Mouse (Mus musculus) intestine, embryonic 16.5 days (tissue): ENCODE data around the gene Trp73. TPM values are rescaled to one million over a fixed set of nuclear protein-coding genes. Genes with fewer than 3 reads are reported as not detected.
A peak's percentile ranks its signal among the peaks of the same experiment; 100 is the strongest.

Experiments
- ATAC-seq: fragments of 200-750 bp; cut with Nextera tagmentation; 2 replicates; pipeline ENCODE4 v1.8.0; 2017; ENCODE audit warnings: moderate TSS enrichment, moderate library complexity
- H3K27ac ChIP-seq: fragments of 300-500 bp; sonication (generic); 2 replicates; pipeline ENCODE4 v1.5.1; 2014; ENCODE audit warnings: mild to moderate bottlenecking, low read length
- H3K27me3 ChIP-seq: fragments of 300-500 bp; sonication (generic); replicated peaks from 2 replicates; pipeline ENCODE4 v1.6.1; 2014; ENCODE audit warnings: low read length, control low read depth, mixed read lengths; ENCODE audit not compliant: control insufficient read depth, insufficient read depth
- H3K36me3 ChIP-seq: fragments of 300-500 bp; sonication (generic); 2 replicates; pipeline ENCODE4 v1.6.1; 2014; ENCODE audit warnings: low read length, control low read depth; ENCODE audit not compliant: control insufficient read depth, insufficient read depth
- H3K4me1 ChIP-seq: fragments of 300-500 bp; sonication (generic); 2 replicates; pipeline ENCODE4 v1.6.1; 2014; ENCODE audit warnings: low read length, control low read depth, mixed read lengths; ENCODE audit not compliant: control insufficient read depth, insufficient read depth
- H3K4me2 ChIP-seq: fragments of 300-500 bp; sonication (generic); 2 replicates; pipeline ENCODE4 v1.6.1; 2014; ENCODE audit warnings: low read depth, low read length, control low read depth
- H3K4me3 ChIP-seq: fragments of 300-500 bp; sonication (generic); 2 replicates; pipeline ENCODE4 v1.5.1; 2014; ENCODE audit warnings: mild to moderate bottlenecking, low read length
- H3K9ac ChIP-seq: fragments of 300-500 bp; sonication (generic); 2 replicates; pipeline ENCODE4 v1.6.1; 2014; ENCODE audit warnings: low read depth, low read length
- H3K9me3 ChIP-seq: fragments of 300-500 bp; sonication (generic); 2 replicates; pipeline ENCODE4 v1.6.1; 2016; ENCODE audit warnings: low read length, control low read depth; ENCODE audit not compliant: control insufficient read depth
- WGBS: fragments of 180-500 bp; shearing (Covaris S2); extraction: QIAGEN DNeasy Blood & Tissue Kit; methylation state at CpG from one replicate; pipeline ENCODE4 v1.1.7; 2014; 5-methylcytosine and 5-hydroxymethylcytosine counted together
- polyA plus RNA-seq: library from polyadenylated mRNA; unstranded; fragments of >200 nt; fragmentation: Nextera tagmentation; extraction: Ambion mirVana; gene quantifications from 2 replicates; pipeline ENCODE4 v1.2.1, GENCODE M21; 2015

Trp73 gene
- polyA plus RNA-seq, 1 experiment from 2014 or later: 0.12 TPM

DNA sequence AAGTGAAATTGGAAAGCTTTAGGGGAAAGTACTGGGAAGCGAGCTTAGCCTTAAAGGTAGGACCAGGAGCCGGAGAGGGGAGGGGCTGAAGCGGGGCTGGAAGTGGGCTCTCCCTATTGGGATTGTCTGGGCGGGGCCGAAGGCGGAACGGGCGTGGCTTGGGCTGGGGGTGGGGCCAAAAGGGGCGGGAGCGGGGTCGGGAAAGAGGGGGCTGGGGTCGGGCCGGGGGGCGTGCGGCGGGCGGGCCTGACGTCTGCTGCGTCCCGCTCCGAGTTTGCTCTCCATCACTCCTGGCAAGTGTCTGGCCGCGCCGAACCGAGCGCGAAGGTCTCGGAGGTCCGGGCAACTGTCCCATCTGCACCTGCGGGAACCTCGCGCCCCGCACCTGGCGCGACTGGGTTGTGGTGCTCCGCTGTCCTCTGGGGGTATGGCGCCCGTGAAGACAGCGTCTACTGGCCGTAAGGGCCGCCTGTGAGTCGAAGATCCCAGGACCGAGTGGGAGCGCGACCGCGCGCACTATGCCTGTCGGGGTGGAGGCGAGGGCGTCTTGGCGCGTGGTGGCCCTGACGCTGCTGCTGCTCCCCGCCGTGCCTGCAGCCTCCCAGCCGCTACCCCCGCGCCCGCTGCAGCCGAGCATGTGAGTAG, 30.6 kb upstream of the Trp73 start, which contains the start of gene Megf6:
TSS of gene Megf6 (plus strand) at position 225 of the 645 bp plus-strand sequence.
- peak within 1 kb of the TSS; percentile 93 for H3K4me2 ChIP-seq
- no peak within 1 kb of the TSS for H3K27ac ChIP-seq
- peaks cover 42% of the 10 kb centered on the region for H3K27me3 ChIP-seq
- WGBS: under 1% methylated on average over 60 of the region's 61 CpGs
- peak within 1 kb of the TSS; percentile 54 for H3K4me3 ChIP-seq
- H3K4me1 ChIP-seq: peaks cover 11% of the 10 kb centered on the region; the same call in 1 of the 2 replicates
- no peaks in the 10 kb centered on the region for H3K36me3 ChIP-seq
- peak; percentile 77 for ATAC-seq
- H3K9me3 ChIP-seq: no peaks in the 10 kb centered on the region
- H3K9ac ChIP-seq: peak within 1 kb of the TSS; percentile 61

DNA sequence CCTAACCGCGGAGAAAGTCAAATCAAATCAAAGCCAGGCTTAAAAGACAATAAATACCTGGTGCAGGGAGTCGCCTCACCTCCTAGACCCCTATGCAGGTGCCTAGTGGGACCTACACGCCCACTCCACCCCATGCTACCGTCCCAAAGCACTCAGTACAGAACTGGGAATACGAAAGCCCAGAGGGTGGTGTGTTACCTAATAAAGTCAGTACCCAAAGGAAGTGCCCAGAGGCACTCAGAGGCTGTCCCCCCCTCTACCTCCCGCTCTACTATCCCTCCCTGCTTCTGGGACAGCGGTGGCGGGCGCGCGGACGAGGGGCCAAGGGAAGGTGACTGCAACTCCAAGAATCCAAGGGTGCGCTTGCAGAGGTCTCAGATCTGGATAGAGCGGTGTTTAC, 30.0 kb upstream of the Trp73 start:
- Histone ChIP-seq H3K4me1 (peaks cover 11% of the 10 kb centered on the region; the same call in 1 of the 2 replicates), H3K4me3 (peak overlapping the region; percentile 54), H3K4me2 (peak overlapping the region; percentile 93), H3K36me3 (no peaks in the 10 kb centered on the region), H3K27me3 (peaks cover 42% of the 10 kb centered on the region), H3K9me3 (no peaks in the 10 kb centered on the region), H3K27ac (no peak overlapping the region), H3K9ac (peak overlapping the region; percentile 61; the same call in 1 of the 2 replicates)
- WGBS: 1% methylated on average over 15 of the region's 15 CpGs
- peak; percentile 19 for ATAC-seq

DNA sequence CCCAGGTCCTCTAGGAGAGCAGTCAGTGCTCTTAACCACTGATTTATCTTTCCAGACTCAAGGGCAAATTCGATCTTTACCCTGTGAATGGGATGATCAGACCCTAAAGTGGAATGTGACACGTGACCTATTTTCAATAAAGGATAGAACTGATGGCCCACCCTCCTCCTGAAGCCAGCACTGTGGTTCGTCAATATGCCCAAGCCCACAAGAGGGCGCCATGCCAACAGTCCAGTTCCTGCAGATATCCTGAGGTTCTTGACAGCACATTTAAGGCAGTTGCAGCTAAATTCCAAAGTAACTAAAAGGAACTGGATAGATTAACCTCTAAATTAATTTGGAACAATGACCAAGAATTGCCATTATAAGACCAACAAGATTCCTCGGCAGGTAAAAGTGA, 27.0 kb upstream of the Trp73 start:
- Histone ChIP-seq H3K9me3 (no peaks in the 10 kb centered on the region), H3K9ac (no peak overlapping the region), H3K4me1 (peaks cover 10% of the 10 kb centered on the region; the same call in 1 of the 2 replicates), H3K4me3 (no peak overlapping the region), H3K27ac (no peak overlapping the region), H3K36me3 (no peaks in the 10 kb centered on the region), H3K27me3 (peaks cover 36% of the 10 kb centered on the region), H3K4me2 (no peak overlapping the region)
- ATAC-seq: no peak
- 27% methylated on average over 5 of the region's 5 CpGs for WGBS

DNA sequence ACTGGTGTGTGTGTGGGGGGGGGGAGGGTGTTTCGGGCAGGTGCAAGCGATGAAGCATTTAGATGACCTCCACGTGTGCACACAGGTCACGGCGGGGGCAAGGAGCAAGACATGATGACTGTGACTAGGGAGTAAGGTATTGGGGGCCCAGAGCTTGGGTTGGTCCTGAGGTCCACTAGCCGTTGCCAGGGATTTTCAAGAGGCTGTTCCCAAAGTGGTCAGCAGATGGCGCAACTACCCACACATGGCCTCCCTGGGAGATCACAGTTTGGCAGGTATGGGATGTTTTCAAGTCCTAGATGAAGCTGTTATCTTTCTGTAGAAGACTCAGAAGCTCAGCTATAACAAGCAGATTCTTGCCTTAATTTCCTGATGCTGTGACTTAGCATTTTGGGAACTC, 23.3 kb upstream of the Trp73 start:
- H3K27me3 ChIP-seq: no peaks in the 10 kb centered on the region; the same call in 1 of the 2 replicates
- WGBS: 18% methylated on average over 7 of the region's 7 CpGs
- no peaks in the 10 kb centered on the region for H3K9me3 ChIP-seq
- no peak overlapping the region for H3K4me2 ChIP-seq
- H3K27ac ChIP-seq: no peak overlapping the region
- H3K4me1 ChIP-seq: peaks cover 16% of the 10 kb centered on the region
- no peaks in the 10 kb centered on the region; the same call in 1 of the 2 replicates for H3K36me3 ChIP-seq
- H3K9ac ChIP-seq: no peak overlapping the region
- no peak overlapping the region for H3K4me3 ChIP-seq
- no peak for ATAC-seq

DNA sequence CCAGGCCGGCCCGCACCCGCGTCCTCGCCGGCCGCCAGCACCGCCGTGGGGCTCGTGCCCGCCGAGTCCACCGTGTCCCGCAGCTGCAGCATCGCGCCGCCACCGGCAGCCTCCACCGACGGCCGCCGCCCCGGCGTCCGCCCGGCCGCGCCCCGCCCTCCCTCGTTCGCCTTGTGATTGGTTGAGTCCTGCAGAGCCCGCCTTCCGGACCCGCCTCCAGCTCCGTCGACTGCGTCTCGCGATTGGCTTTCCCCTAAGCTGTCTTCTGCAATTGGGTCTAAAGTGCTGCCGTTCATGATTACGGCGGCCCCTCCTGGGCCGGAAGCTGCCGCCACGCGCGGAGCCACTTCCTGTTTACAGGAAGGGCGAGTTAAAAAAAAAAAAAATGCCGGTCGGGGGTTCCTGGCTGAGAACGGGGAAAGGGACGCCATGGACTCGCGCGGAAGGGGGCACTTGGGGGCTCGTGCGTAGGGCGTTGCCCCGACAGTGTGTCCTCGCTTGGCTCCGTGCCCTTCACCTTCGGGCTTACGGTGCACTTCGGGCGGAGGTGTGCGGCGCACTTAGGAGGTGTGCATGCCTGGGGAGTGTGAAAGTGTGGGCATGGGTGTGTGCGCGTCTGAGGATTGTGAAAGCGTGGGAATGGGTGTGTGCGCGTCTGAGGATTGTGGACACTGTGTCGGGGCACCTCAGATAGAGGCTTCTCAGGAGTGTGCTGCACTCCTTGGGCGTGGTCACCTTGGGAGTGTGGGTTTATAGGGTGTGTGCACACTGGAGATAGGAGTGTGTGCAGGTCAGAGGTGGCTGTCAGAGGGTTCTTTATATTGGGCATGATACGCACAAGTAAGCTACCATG, 20.8 kb upstream of the Trp73 start, which contains the start of gene Tprgl:
TSS of gene Tprgl (minus strand) at position 129 of the 853 bp plus-strand sequence.
- peaks cover 16% of the 10 kb centered on the region for H3K4me1 ChIP-seq
- H3K9me3 ChIP-seq: no peaks in the 10 kb centered on the region
- peak within 1 kb of the TSS; percentile 77 for H3K4me2 ChIP-seq
- H3K4me3 ChIP-seq: peak within 1 kb of the TSS; percentile 92
- no peaks in the 10 kb centered on the region for H3K27me3 ChIP-seq
- H3K36me3 ChIP-seq: peaks cover 6% of the 10 kb centered on the region
- WGBS: under 1% methylated on average over 72 of the region's 75 CpGs
- H3K27ac ChIP-seq: peak within 1 kb of the TSS; percentile 59
- H3K9ac ChIP-seq: peak within 1 kb of the TSS; percentile 82
- peak; percentile 98 for ATAC-seq

DNA sequence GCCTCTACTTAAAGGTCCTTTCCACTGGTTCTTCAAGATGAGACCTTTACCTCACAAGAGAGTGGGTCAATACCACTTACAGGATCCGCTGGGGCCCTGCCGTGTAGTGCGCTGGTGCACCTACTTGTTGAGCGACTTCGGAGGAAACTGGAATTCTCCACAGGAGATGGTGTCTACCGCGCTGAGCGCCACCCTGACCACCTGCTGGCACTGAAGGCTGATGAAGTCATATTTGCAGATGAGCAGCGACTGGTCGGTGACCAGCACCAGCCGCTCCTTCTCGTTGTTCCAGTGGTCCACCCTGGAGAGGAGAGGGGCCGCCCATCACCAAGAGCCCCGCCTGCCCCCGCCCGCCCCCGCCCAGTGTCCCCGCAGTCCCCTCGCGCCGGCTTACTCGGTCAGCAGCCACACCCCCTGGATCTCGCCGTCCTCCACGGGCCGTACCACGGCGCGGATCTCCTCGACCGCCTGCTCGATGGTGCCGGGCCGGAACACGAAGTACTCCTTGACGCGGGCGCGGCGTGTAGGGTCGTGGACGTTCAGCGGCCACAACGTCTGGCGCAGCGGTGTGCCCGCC, 20.0 kb upstream of the Trp73 start:
- peaks cover 16% of the 10 kb centered on the region for H3K4me1 ChIP-seq
- ATAC-seq: peak; percentile 56
- H3K27ac ChIP-seq: peak overlapping the region; percentile 59
- 1% methylated on average over 44 of the region's 47 CpGs for WGBS
- peak overlapping the region; percentile 77 for H3K4me2 ChIP-seq
- H3K27me3 ChIP-seq: no peaks in the 10 kb centered on the region
- H3K9ac ChIP-seq: peak overlapping the region; percentile 82
- H3K4me3 ChIP-seq: peak overlapping the region; percentile 92
- no peaks in the 10 kb centered on the region for H3K9me3 ChIP-seq
- H3K36me3 ChIP-seq: peaks cover 6% of the 10 kb centered on the region

DNA sequence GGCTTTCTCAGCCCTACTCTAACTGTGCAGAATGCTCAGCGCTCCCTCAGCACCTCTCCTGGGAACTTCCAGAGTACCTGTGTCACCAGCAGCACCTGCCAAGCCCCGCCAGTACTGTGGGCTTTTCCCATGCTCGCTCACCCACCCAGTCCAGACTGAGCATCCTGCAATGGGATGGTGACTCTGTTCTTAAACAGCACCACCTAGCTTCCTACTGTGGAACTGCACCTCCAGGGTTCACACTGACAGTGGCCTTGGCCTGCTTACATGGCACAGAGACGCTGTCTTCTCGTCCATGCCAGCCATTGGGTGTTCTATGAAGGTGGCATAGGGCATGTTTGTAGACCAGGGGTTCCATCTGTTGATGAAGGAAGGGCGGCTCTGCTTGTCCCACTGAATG, 19.0 kb upstream of the Trp73 start:
- WGBS: 13% methylated on average over 6 of the region's 6 CpGs
- 0 out of 2 replicates have a peak, but pooled peaks have one; percentile 6 for ATAC-seq
- peaks cover 6% of the 10 kb centered on the region for H3K36me3 ChIP-seq
- H3K4me3 ChIP-seq: no peak overlapping the region
- H3K9me3 ChIP-seq: no peaks in the 10 kb centered on the region
- H3K4me1 ChIP-seq: peaks cover 16% of the 10 kb centered on the region
- H3K27ac ChIP-seq: no peak overlapping the region
- no peak overlapping the region for H3K4me2 ChIP-seq
- no peaks in the 10 kb centered on the region for H3K27me3 ChIP-seq
- no peak overlapping the region for H3K9ac ChIP-seq

DNA sequence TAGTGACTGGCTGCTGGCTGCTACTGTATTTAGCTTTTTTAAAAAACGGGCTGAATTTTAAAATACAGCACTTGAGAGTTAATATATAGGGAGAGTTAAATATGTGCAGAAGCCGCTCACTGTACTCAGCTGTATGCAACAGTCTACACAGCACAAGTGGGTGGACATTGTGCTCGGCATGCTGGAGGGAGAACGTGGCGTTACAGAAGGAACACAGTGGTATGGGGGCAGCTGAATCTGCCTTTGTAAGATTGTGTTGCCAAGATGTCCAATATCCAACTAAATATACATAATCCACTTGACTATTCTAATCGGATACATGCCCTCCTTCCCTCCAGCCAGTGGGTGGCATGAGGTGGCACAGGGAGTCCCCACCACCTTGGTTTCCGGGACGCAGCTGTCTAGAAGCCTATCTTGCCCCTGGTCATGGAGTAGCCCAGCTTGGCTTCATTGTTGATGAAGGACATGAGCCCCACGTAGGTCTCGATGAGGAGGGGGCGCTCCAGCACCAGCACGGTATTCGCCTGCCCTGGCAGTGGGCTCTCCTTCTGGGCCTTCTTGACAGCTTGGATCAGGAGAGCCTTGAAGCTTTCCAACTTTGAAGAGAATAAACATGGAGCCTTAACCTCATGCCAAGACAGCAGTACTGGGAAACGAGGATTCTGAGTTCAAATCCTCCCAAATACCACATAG, 18.1 kb upstream of the Trp73 start:
- H3K9ac ChIP-seq: no peak overlapping the region
- WGBS: 94% methylated on average over 14 of the region's 14 CpGs
- H3K36me3 ChIP-seq: peaks cover 6% of the 10 kb centered on the region

More for the DNA sequence above, 18.1 kb upstream of the Trp73 start:
- H3K9me3 ChIP-seq: no peaks in the 10 kb centered on the region
- H3K4me2 ChIP-seq: no peak overlapping the region
- no peak for ATAC-seq
- no peaks in the 10 kb centered on the region for H3K27me3 ChIP-seq
- H3K27ac ChIP-seq: no peak overlapping the region
- peaks cover 16% of the 10 kb centered on the region for H3K4me1 ChIP-seq
- no peak overlapping the region for H3K4me3 ChIP-seq
